In genomic region chr11:97664339-97664665, GRCm38 (mm10) we compare ENCODE assay signal across 8 mouse cellular contexts. TPM values are rescaled to one million over a fixed set of nuclear protein-coding genes. Genes with fewer than 3 reads are reported as not detected.
DNase-seq lines count a peak whose midpoint lies in the region; ATAC-seq and TF ChIP-seq lines count a peak whose summit lies in the region.

No protein-coding gene starts in this region.

- peaks cover 61% of the 10 kb centered on the region for H3K4me1 ChIP-seq in heart, embryonic 13.5 days
- peaks cover 60% of the 10 kb centered on the region for H3K4me1 ChIP-seq in E14TG2a.4 (replicated peaks; ENCODE audit: low read depth, low read length)
- H3K4me1 ChIP-seq in forebrain, embryonic 13.5 days: peaks cover 56% of the 10 kb centered on the region
- peaks cover 19% of the 10 kb centered on the region for H3K4me1 ChIP-seq in liver, embryonic 16.5 days (ENCODE audit: control insufficient read depth, low read depth, low read length)

- no peaks in the 10 kb centered on the region for H3K9me3 ChIP-seq in heart, embryonic 13.5 days
- H3K9me3 ChIP-seq in E14TG2a.4 (ENCODE audit: low read length): no peaks in the 10 kb centered on the region
- H3K9me3 ChIP-seq in forebrain, embryonic 13.5 days (replicated peaks): no peaks in the 10 kb centered on the region
- no peaks in the 10 kb centered on the region for H3K9me3 ChIP-seq in liver, embryonic 16.5 days (replicated peaks; ENCODE audit: control insufficient read depth, low read length)

- H3K9ac ChIP-seq in heart, embryonic 13.5 days: peak overlapping the region; percentile 97
- H3K9ac ChIP-seq in forebrain, embryonic 13.5 days: peak overlapping the region; percentile 91
- peak overlapping the region; percentile 45; the same call in 1 of the 2 replicates for H3K9ac ChIP-seq in liver, embryonic 16.5 days (ENCODE audit: low read depth, low read length)

- no peak for TF ChIP-seq CTCF in E14TG2a.4 (conservative IDR thresholded peaks at IDR 0.05; ENCODE audit: low read length)

- H3K4me2 ChIP-seq in heart, embryonic 13.5 days: peak overlapping the region; percentile 90
- peak overlapping the region; percentile 82 for H3K4me2 ChIP-seq in forebrain, embryonic 13.5 days
- H3K4me2 ChIP-seq in liver, embryonic 16.5 days (ENCODE audit: low read depth, low read length): peak overlapping the region; percentile 77

- 0% methylated on average over 6 of the region's 8 CpGs for WGBS in heart, embryonic 13.5 days
- 0% methylated on average over 7 of the region's 8 CpGs for WGBS in forebrain, embryonic 13.5 days
- WGBS in liver, embryonic 16.5 days (ENCODE audit: insufficient replicate concordance): 8% methylated on average over 8 of the region's 8 CpGs

- ATAC-seq in heart, embryonic 13.5 days (ENCODE audit: extremely low read depth, insufficient number of reproducible peaks, low FRiP score, low TSS enrichment): no peak
- no peak for ATAC-seq in forebrain, embryonic 13.5 days
- no peak for ATAC-seq in liver, embryonic 16.5 days (ENCODE audit: low read depth)
- ATAC-seq in megakaryocyte-erythroid progenitor cell, adult 5-6 weeks (replicated peaks; ENCODE audit: low FRiP score, low TSS enrichment, poor library complexity, severe bottlenecking): no peak

- H3K4me3 ChIP-seq in heart, embryonic 13.5 days: peak overlapping the region; percentile 92
- peak overlapping the region; percentile 90 for H3K4me3 ChIP-seq in E14TG2a.4 (replicated peaks; ENCODE audit: low read length)
- H3K4me3 ChIP-seq in forebrain, embryonic 13.5 days: peak overlapping the region; percentile 90
- H3K4me3 ChIP-seq in liver, embryonic 16.5 days (ENCODE audit: low read depth, low read length): peak overlapping the region; percentile 65

- intact Hi-C loops in heart, postnatal 14 days (cut with DNase I): loop anchor here (1.0 kb wide), 1 partner anchor 22 kb away; no protein-coding TSS in a partner anchor

- peaks cover 11% of the 10 kb centered on the region for H3K27me3 ChIP-seq in heart, embryonic 13.5 days (replicated peaks)
- H3K27me3 ChIP-seq in E14TG2a.4 (ENCODE audit: insufficient read depth, low read length): no peaks in the 10 kb centered on the region
- H3K27me3 ChIP-seq in forebrain, embryonic 13.5 days: peaks cover 22% of the 10 kb centered on the region
- H3K27me3 ChIP-seq in liver, embryonic 16.5 days (ENCODE audit: control insufficient read depth, insufficient read depth, low read depth, low read length): peaks cover 67% of the 10 kb centered on the region

- peaks cover 39% of the 10 kb centered on the region for H3K36me3 ChIP-seq in heart, embryonic 13.5 days
- H3K36me3 ChIP-seq in E14TG2a.4 (ENCODE audit: insufficient read depth, low read length): peaks cover 44% of the 10 kb centered on the region
- peaks cover 39% of the 10 kb centered on the region for H3K36me3 ChIP-seq in forebrain, embryonic 13.5 days (ENCODE audit: poor library complexity, severe bottlenecking)
- no peaks in the 10 kb centered on the region for H3K36me3 ChIP-seq in liver, embryonic 16.5 days (ENCODE audit: control insufficient read depth, insufficient read depth)

- DNase-seq in heart, postnatal 14 days: no peak
- no peak for DNase-seq in urinary bladder, postnatal 14 days (ENCODE audit: low spot score)
- no peak for DNase-seq in cerebellum, postnatal 36 days

- H3K27ac ChIP-seq in heart, embryonic 13.5 days (replicated peaks): peak overlapping the region; percentile 95
- H3K27ac ChIP-seq in forebrain, embryonic 13.5 days: peak overlapping the region; percentile 84; the same call in 1 of the 2 replicates
- no peak overlapping the region for H3K27ac ChIP-seq in liver, embryonic 16.5 days (ENCODE audit: low read length)

RNA-seq across cellular contexts. Expression of gene Mllt6, which starts 1.1 kb away (rescaled TPM):
- polyA plus RNA-seq in heart, embryonic 13.5 days (2015; fragmentation: Nextera tagmentation; extraction: Ambion mirVana): 1.7 and 1.9 TPM in 2 replicates
- 10 to 100 TPM; 58.1 to 61.7 TPM for total RNA-seq in heart, postnatal 14 days (2021)
- polyA plus RNA-seq in forebrain, embryonic 13.5 days (2015; fragmentation: Nextera tagmentation; extraction: Ambion mirVana): 3.2 and 3.5 TPM in 2 replicates
- 0.16 and 0.21 TPM in 2 replicates for polyA plus RNA-seq in liver, embryonic 16.5 days (2015; fragmentation: Nextera tagmentation; extraction: Ambion mirVana)
- 5.4 and 6.1 TPM in 2 replicates for total RNA-seq in megakaryocyte-erythroid progenitor cell, adult 5-6 weeks (2014; fragmentation: Nextera tagmentation)
- total RNA-seq in megakaryocyte-erythroid progenitor cell, adult 5-6 weeks (2017): 4.8 and 5.4 TPM in 2 replicates

RNA-seq across cellular contexts. Expression of gene Cisd3, which starts 21.3 kb away (rescaled TPM):
- 44.1 and 53.7 TPM in 2 replicates for polyA plus RNA-seq in heart, embryonic 13.5 days (2015; fragmentation: Nextera tagmentation; extraction: Ambion mirVana)
- 100 to 1,000 TPM; 146 to 147 TPM for total RNA-seq in heart, postnatal 14 days (2021)
- polyA plus RNA-seq in forebrain, embryonic 13.5 days (2015; fragmentation: Nextera tagmentation; extraction: Ambion mirVana): 12.8 and 17.3 TPM in 2 replicates
- polyA plus RNA-seq in liver, embryonic 16.5 days (2015; fragmentation: Nextera tagmentation; extraction: Ambion mirVana): 16.5 and 19.8 TPM in 2 replicates
- 10.1 TPM in 1 of 2 replicates, not detected in the other for total RNA-seq in megakaryocyte-erythroid progenitor cell, adult 5-6 weeks (2014; fragmentation: Nextera tagmentation)
- total RNA-seq in megakaryocyte-erythroid progenitor cell, adult 5-6 weeks (2017): 15.9 TPM in 1 of 2 replicates, not detected in the other

RNA-seq across cellular contexts. Expression of gene Epop, which starts 34.8 kb away (rescaled TPM):
- 1.1 and 1.4 TPM in 2 replicates for polyA plus RNA-seq in heart, embryonic 13.5 days (2015; fragmentation: Nextera tagmentation; extraction: Ambion mirVana)
- 1 to 10 TPM in 1 of 2 experiments, under 1 TPM in 1; 0.93 to 1.2 TPM for total RNA-seq in heart, postnatal 14 days (2021)
- polyA plus RNA-seq in forebrain, embryonic 13.5 days (2015; fragmentation: Nextera tagmentation; extraction: Ambion mirVana): 3.5 and 3.9 TPM in 2 replicates
- 0.11 and 0.24 TPM in 2 replicates for polyA plus RNA-seq in liver, embryonic 16.5 days (2015; fragmentation: Nextera tagmentation; extraction: Ambion mirVana)
- 2.6 and 2.9 TPM in 2 replicates for total RNA-seq in megakaryocyte-erythroid progenitor cell, adult 5-6 weeks (2014; fragmentation: Nextera tagmentation)
- 0.61 and 2.6 TPM in 2 replicates for total RNA-seq in megakaryocyte-erythroid progenitor cell, adult 5-6 weeks (2017)

RNA-seq across cellular contexts. Expression of gene Pcgf2, which starts 36.0 kb away (rescaled TPM):
- polyA plus RNA-seq in heart, embryonic 13.5 days (2015; fragmentation: Nextera tagmentation; extraction: Ambion mirVana): 10.5 and 11.0 TPM in 2 replicates
- 10 to 100 TPM; 11.1 to 12.9 TPM for total RNA-seq in heart, postnatal 14 days (2021)
- 21.5 and 22.9 TPM in 2 replicates for polyA plus RNA-seq in forebrain, embryonic 13.5 days (2015; fragmentation: Nextera tagmentation; extraction: Ambion mirVana)
- 1.6 and 2.1 TPM in 2 replicates for polyA plus RNA-seq in liver, embryonic 16.5 days (2015; fragmentation: Nextera tagmentation; extraction: Ambion mirVana)
- 6.8 and 19.0 TPM in 2 replicates for total RNA-seq in megakaryocyte-erythroid progenitor cell, adult 5-6 weeks (2014; fragmentation: Nextera tagmentation)
- total RNA-seq in megakaryocyte-erythroid progenitor cell, adult 5-6 weeks (2017): 0.23 and 0.28 TPM in 2 replicates

RNA-seq across cellular contexts. Expression of gene Psmb3, which starts 38.9 kb away (rescaled TPM):
- polyA plus RNA-seq in heart, embryonic 13.5 days (2015; fragmentation: Nextera tagmentation; extraction: Ambion mirVana): 371 and 445 TPM in 2 replicates
- 100 to 1,000 TPM; 161 to 169 TPM for total RNA-seq in heart, postnatal 14 days (2021)
- polyA plus RNA-seq in forebrain, embryonic 13.5 days (2015; fragmentation: Nextera tagmentation; extraction: Ambion mirVana): 559 and 571 TPM in 2 replicates
- 200 and 219 TPM in 2 replicates for polyA plus RNA-seq in liver, embryonic 16.5 days (2015; fragmentation: Nextera tagmentation; extraction: Ambion mirVana)
- 226 and 360 TPM in 2 replicates for total RNA-seq in megakaryocyte-erythroid progenitor cell, adult 5-6 weeks (2014; fragmentation: Nextera tagmentation)
- 171 and 175 TPM in 2 replicates for total RNA-seq in megakaryocyte-erythroid progenitor cell, adult 5-6 weeks (2017)

Comparison
In these comparisons a context has a peak if more than half of its experiments do, and no peak if none do; other contexts are left out.
1. H3K9ac ChIP-seq: peak in every context shown above with its lines; median percentile 97 in heart, embryonic 13.5 days; 91 in forebrain, embryonic 13.5 days; 45 in liver, embryonic 16.5 days.